Mouse (Mus musculus): ENCODE measurements around the gene Celsr2. TPM values are rescaled to one million over a fixed set of nuclear protein-coding genes. Genes with fewer than 3 reads are reported as not detected.

Celsr2 gene
- polyA plus RNA-seq, 1 experiment from 2014 or later: 14.4 TPM

DNA sequence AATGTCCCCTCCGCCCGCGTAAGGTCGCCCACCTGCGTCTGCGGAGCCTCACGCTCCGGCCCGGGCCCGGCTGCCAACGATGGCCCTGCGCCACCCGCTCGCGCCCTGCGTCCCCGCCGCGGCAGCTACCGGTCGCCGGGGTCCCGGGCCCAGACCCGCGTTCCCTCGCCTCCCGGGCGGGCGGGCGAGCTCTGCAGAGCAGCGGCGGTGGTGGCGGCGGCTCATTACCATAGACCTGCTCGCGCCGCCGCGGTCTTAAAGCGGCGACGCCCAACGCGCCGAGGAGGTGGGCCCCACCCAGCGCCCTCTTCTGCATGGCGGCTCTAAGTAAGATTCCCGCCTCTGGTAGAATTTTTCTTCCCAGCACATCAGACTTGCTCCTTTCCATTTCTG, 475 bp upstream of the Celsr2 start:
- Histone ChIP-seq H3K9me3 (replicated peaks; ENCODE audit: control insufficient read depth, low read length) (peaks cover 15% of the 10 kb centered on the region), H3K4me1 (ENCODE audit: control insufficient read depth, insufficient read depth, low read length) (peaks cover 22% of the 10 kb centered on the region), H3K9ac (ENCODE audit: low read length) (peak overlapping the region; percentile 89), H3K36me3 (ENCODE audit: control insufficient read depth, insufficient read depth, low read length) (peaks cover 23% of the 10 kb centered on the region), H3K4me3 (replicated peaks; ENCODE audit: low read length) (peak overlapping the region; percentile 79), H3K27ac (ENCODE audit: low read length) (peak overlapping the region; percentile 63), H3K27me3 (ENCODE audit: control insufficient read depth, insufficient read depth, low read length) (peaks cover 8% of the 10 kb centered on the region; the same call in 1 of the 2 replicates), H3K4me2 (ENCODE audit: low read depth, low read length) (peak overlapping the region; percentile 98)
- WGBS: under 1% methylated on average over 38 of the region's 48 CpGs
- ATAC-seq (ENCODE audit: insufficient read depth, low FRiP score): peak; percentile 79

DNA sequence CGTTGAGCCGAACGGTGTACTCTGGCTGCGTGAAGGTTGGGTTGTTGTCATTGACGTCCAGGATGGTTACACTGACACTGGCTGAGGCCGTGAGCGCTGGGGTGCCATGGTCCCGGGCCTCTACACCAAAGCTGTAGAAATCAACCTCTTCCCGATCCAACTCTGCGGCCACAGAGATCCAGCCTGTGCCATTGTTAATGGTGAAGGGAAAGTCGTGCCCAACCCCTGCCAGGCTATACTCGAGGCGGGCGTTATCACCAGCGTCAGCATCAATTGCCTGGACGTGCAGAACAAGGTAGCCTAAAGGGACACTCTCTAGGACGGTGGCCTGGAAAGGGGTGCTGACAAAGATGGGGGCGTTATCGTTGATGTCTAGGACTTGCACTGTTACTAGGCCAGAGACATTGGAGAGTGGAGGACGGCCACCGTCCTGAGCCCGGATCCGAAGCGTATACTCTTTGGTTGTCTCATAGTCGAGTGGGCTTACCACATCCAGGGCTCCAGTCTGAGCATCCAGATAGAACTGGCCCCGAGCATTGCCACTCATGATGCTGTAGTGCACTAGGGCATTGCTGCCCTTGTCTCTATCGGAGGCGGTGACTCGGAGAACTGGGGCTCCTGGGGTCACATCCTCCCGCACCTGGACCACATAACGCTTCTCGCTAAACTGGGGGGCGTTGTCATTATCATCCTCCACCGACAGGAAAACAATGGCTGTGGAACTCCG, 1.6 kb downstream of the Celsr2 start:
- peaks cover 33% of the 10 kb centered on the region for H3K4me1 ChIP-seq (ENCODE audit: control insufficient read depth, insufficient read depth, low read length)
- peaks cover 8% of the 10 kb centered on the region; the same call in 1 of the 2 replicates for H3K27me3 ChIP-seq (ENCODE audit: control insufficient read depth, insufficient read depth, low read length)
- H3K27ac ChIP-seq (ENCODE audit: low read length): no peak overlapping the region
- no peak overlapping the region for H3K4me2 ChIP-seq (ENCODE audit: low read depth, low read length)
- H3K9me3 ChIP-seq (replicated peaks; ENCODE audit: control insufficient read depth, low read length): peaks cover 15% of the 10 kb centered on the region
- H3K9ac ChIP-seq (ENCODE audit: low read length): no peak overlapping the region
- WGBS: 97% methylated on average over 35 of the region's 35 CpGs
- no peak for ATAC-seq (ENCODE audit: insufficient read depth, low FRiP score)
- peaks cover 23% of the 10 kb centered on the region for H3K36me3 ChIP-seq (ENCODE audit: control insufficient read depth, insufficient read depth, low read length)
- no peak overlapping the region for H3K4me3 ChIP-seq (replicated peaks; ENCODE audit: low read length)

DNA sequence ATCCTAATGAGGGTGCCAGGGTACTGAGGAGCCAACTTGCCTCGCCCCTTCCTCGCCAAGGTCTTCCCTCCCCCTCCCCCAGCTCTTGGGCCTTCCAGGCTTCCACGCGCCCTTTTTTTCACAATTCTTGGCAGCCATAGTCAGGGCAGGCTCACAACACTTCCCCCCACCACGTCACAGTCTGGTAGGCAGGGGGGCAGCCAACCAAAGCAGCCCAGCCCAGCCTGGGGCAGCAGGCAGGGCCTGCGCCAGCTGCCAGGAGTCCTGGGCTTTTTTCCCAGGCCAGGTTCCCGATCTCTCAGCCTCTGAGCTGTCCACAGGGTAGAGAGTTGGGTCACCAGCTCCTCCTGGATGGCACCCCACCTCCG, 3.6 kb downstream of the Celsr2 start:
- Histone ChIP-seq H3K9me3 (replicated peaks; ENCODE audit: control insufficient read depth, low read length) (peaks cover 15% of the 10 kb centered on the region), H3K27me3 (ENCODE audit: control insufficient read depth, insufficient read depth, low read length) (peaks cover 7% of the 10 kb centered on the region; the same call in 1 of the 2 replicates), H3K9ac (ENCODE audit: low read length) (peak overlapping the region; percentile 64), H3K4me3 (replicated peaks; ENCODE audit: low read length) (peak overlapping the region; percentile 27), H3K4me1 (ENCODE audit: control insufficient read depth, insufficient read depth, low read length) (peaks cover 33% of the 10 kb centered on the region), H3K36me3 (ENCODE audit: control insufficient read depth, insufficient read depth, low read length) (peaks cover 23% of the 10 kb centered on the region), H3K4me2 (ENCODE audit: low read depth, low read length) (peak overlapping the region; percentile 49), H3K27ac (ENCODE audit: low read length) (peak overlapping the region; percentile 43; the same call in 1 of the 2 replicates)
- WGBS: 52% methylated on average over 8 of the region's 8 CpGs
- ATAC-seq (ENCODE audit: insufficient read depth, low FRiP score): peak; percentile 38; the same call in 1 of the 2 replicates

DNA sequence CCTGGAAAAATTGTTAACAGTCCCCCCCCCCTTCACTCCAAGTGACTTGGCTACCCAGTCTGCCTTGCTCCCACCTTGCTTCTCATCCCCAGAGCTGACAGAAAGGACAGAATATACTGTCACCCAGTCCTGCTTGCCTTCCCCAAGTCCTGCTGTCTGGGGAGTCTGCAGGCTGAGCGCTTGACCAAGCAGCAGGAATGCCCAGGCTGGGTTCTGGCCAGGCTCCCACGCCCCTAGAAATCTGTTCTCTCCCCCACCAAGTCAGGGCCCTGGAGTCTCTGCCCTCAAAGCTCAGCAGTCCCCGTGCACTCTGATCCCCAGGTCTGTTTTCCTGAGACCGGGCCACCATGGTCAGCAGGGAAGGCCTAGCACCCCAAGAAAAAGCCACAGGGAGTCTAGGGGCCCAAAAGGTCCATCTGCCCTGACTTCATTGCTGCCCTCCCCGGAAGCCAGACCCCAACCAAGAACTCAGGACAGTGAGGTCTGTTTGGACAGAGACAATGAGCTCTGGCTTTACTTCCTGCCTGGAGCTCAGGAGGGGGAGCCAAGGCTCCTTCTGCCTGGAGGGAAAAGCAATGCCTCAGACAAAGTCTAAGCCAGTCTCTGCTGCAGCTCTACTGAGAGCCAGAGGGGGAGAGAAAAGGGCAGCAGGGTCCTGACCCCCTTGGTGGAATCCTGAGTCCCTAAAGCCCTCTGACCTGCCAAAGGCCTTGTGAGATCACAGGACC, 4.2 kb downstream of the Celsr2 start:
- Histone ChIP-seq H3K27ac (ENCODE audit: low read length) (peak overlapping the region; percentile 43; the same call in 1 of the 2 replicates), H3K4me1 (ENCODE audit: control insufficient read depth, insufficient read depth, low read length) (peaks cover 32% of the 10 kb centered on the region), H3K36me3 (ENCODE audit: control insufficient read depth, insufficient read depth, low read length) (peaks cover 23% of the 10 kb centered on the region), H3K4me3 (replicated peaks; ENCODE audit: low read length) (peak overlapping the region; percentile 27), H3K9me3 (replicated peaks; ENCODE audit: control insufficient read depth, low read length) (peaks cover 15% of the 10 kb centered on the region), H3K27me3 (ENCODE audit: control insufficient read depth, insufficient read depth, low read length) (0 out of 2 replicates have a peak, but pooled peaks cover 1% of the 10 kb centered on the region), H3K4me2 (ENCODE audit: low read depth, low read length) (peak overlapping the region; percentile 49), H3K9ac (ENCODE audit: low read length) (peak overlapping the region; percentile 64)
- no peak for ATAC-seq (ENCODE audit: insufficient read depth, low FRiP score)
- 48% methylated on average over 5 of the region's 5 CpGs for WGBS

DNA sequence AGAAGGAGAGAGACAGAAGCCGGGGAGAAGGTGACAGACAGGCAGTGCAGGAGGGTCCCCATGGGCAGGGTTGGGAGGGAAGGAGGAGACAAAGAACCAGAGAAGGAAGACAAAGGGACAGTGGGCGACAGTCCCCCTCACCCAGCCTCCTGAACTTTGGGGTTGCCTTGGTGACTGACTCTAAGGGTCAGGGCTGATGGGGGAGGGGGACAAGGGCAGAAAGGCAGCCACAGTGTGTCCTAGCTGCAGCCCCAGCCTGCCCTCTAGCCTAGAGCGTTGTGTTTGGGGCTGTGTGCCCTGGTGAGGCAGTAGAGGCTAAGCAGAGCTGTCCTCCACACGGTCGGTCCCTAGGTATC, 5.0 kb downstream of the Celsr2 start:
- Histone ChIP-seq H3K9me3 (replicated peaks; ENCODE audit: control insufficient read depth, low read length) (peaks cover 15% of the 10 kb centered on the region), H3K4me2 (ENCODE audit: low read depth, low read length) (peak overlapping the region; percentile 49), H3K9ac (ENCODE audit: low read length) (peak overlapping the region; percentile 64), H3K27ac (ENCODE audit: low read length) (no peak overlapping the region; the same call in 1 of the 2 replicates), H3K4me3 (replicated peaks; ENCODE audit: low read length) (peak overlapping the region; percentile 27), H3K36me3 (ENCODE audit: control insufficient read depth, insufficient read depth, low read length) (peaks cover 23% of the 10 kb centered on the region), H3K4me1 (ENCODE audit: control insufficient read depth, insufficient read depth, low read length) (peaks cover 35% of the 10 kb centered on the region), H3K27me3 (ENCODE audit: control insufficient read depth, insufficient read depth, low read length) (no peaks in the 10 kb centered on the region)
- no peak for ATAC-seq (ENCODE audit: insufficient read depth, low FRiP score)
- 23% methylated on average over 5 of the region's 5 CpGs for WGBS

DNA sequence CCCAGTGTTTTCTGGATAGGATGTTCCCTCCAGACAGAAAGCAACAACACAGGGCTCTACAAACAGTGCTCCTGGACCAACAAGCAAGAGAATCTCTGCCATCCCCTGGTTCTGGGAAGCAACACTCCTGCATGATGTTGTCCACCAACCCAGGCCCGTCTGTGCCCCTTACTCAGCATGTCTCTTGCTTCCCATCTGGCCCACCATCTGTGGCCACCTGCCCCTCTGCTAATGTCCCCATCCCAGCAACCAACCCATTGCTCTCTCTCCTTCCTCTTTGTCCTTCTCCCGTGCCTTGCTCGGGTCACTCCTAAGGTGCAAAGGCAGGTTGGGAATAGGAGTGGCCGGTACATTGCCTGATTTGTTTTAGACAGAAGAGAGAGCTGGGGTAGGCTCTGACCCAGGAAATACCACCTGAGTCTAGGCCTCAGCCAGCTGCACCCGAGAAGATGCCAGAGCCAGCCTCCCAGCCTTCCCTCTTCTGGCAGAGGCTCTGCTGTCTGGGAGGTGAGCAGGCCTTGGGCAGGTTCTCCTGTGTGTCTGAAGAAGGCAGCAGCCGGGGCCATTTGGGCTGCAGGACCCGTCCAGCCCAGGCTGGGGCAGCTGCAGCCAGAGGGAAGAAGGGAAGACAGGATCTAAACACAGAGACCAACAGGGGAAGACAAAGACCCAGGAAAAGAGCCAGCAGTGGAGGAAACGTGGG, 5.5 kb downstream of the Celsr2 start:
- H3K9me3 ChIP-seq (replicated peaks; ENCODE audit: control insufficient read depth, low read length): peaks cover 15% of the 10 kb centered on the region
- 46% methylated on average over 8 of the region's 8 CpGs for WGBS
- no peak overlapping the region; the same call in 1 of the 2 replicates for H3K4me3 ChIP-seq (replicated peaks; ENCODE audit: low read length)
- H3K36me3 ChIP-seq (ENCODE audit: control insufficient read depth, insufficient read depth, low read length): peaks cover 23% of the 10 kb centered on the region
- H3K27me3 ChIP-seq (ENCODE audit: control insufficient read depth, insufficient read depth, low read length): no peaks in the 10 kb centered on the region
- no peak for ATAC-seq (ENCODE audit: insufficient read depth, low FRiP score)
- H3K27ac ChIP-seq (ENCODE audit: low read length): no peak overlapping the region; the same call in 1 of the 2 replicates
- peaks cover 31% of the 10 kb centered on the region for H3K4me1 ChIP-seq (ENCODE audit: control insufficient read depth, insufficient read depth, low read length)
- H3K4me2 ChIP-seq (ENCODE audit: low read depth, low read length): peak overlapping the region; percentile 49; the same call in 1 of the 2 replicates
- peak overlapping the region; percentile 64; the same call in 1 of the 2 replicates for H3K9ac ChIP-seq (ENCODE audit: low read length)

DNA sequence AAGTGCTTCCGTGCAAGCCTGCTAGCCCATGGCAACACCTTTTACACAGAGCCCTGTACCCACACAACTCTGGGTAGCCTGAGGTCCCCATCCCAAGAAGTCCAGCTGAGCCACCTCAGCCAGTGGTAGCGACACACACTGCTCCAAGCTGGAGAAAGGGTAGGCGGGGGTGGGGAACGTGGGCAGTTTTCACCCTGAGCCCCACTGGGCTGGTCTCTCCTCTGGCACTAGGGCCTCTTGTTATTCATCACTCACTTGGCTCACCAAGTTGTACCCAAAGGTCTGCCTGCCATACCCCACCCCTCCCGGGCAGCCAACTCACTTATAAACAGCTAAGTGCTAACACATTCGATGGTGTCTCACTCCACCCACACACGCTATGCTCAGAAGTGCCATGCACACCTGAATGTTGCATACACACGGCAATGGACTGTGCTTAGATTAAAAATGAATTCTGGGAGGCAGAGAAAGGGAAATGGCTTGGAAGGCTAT, 6.8 kb downstream of the Celsr2 start:
- H3K36me3 ChIP-seq (ENCODE audit: control insufficient read depth, insufficient read depth, low read length): peaks cover 15% of the 10 kb centered on the region
- ATAC-seq (ENCODE audit: insufficient read depth, low FRiP score): no peak
- WGBS: 85% methylated on average over 8 of the region's 8 CpGs
- no peak overlapping the region for H3K4me3 ChIP-seq (replicated peaks; ENCODE audit: low read length)
- no peak overlapping the region for H3K9ac ChIP-seq (ENCODE audit: low read length)
- H3K4me1 ChIP-seq (ENCODE audit: control insufficient read depth, insufficient read depth, low read length): peaks cover 30% of the 10 kb centered on the region
- peaks cover 8% of the 10 kb centered on the region for H3K9me3 ChIP-seq (replicated peaks; ENCODE audit: control insufficient read depth, low read length)
- H3K27ac ChIP-seq (ENCODE audit: low read length): no peak overlapping the region
- no peaks in the 10 kb centered on the region for H3K27me3 ChIP-seq (ENCODE audit: control insufficient read depth, insufficient read depth, low read length)
- H3K4me2 ChIP-seq (ENCODE audit: low read depth, low read length): no peak overlapping the region

DNA sequence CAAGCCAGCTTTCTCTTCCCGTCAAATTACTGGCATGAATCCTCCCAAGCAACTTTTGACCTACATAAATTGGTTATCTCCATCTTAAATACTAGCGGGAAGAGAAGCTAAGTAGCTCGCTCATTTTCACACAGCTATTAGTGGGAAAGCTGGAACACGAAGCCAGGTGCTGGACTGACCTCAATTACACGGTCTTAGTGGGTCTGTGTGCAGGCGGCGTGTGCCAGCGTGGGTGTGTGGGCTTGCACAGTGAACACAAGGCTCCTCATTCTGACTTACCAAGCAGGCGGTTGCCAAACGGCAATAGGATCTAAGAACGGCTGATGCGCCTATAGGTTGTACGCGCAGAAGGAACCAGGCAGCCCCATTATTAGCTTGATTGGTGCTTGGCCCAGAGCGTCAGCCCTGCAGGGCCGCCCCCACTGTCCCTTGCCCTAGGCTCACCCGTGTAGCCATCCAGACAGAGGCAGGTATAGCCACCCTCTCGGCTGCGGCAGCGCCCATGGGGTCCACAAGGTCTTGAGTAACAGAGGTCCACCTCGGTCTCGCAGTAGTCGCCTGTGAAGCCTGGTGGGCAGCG, 9.0 kb downstream of the Celsr2 start:
- 87% methylated on average over 24 of the region's 24 CpGs for WGBS
- H3K4me1 ChIP-seq (ENCODE audit: control insufficient read depth, insufficient read depth, low read length): peaks cover 25% of the 10 kb centered on the region
- no peak overlapping the region for H3K27ac ChIP-seq (ENCODE audit: low read length)
- H3K9me3 ChIP-seq (replicated peaks; ENCODE audit: control insufficient read depth, low read length): no peaks in the 10 kb centered on the region
- H3K9ac ChIP-seq (ENCODE audit: low read length): no peak overlapping the region
- H3K4me2 ChIP-seq (ENCODE audit: low read depth, low read length): no peak overlapping the region
- H3K36me3 ChIP-seq (ENCODE audit: control insufficient read depth, insufficient read depth, low read length): no peaks in the 10 kb centered on the region; the same call in 1 of the 2 replicates
- H3K27me3 ChIP-seq (ENCODE audit: control insufficient read depth, insufficient read depth, low read length): no peaks in the 10 kb centered on the region
- H3K4me3 ChIP-seq (replicated peaks; ENCODE audit: low read length): no peak overlapping the region
- ATAC-seq (ENCODE audit: insufficient read depth, low FRiP score): no peak
